Mouse (Mus musculus): ENCODE results near the gene Dock9.

The Dock9 gene

DNA sequence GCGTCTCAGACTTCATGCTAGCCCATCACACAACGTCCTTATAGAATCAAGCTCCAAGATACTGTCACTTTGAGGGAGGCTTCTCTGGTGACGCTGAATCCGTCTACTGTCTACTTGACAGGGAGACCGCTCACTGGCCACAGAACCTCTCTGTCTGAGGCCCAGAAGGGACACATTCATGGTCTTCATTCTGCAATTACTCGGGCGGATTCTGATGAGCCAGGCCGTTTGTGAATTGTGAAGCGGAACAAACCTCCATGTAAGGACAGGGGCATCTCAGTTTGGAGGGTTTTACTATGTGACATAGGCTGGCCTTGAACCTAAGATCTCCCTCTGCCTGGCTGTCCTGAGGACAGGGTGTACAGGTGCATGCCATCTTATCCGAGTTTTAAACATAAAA lies 140.7 kb downstream of the Dock9 start:
- no peaks in the 10 kb centered on the region for H3K4me1 ChIP-seq (replicated peaks; ENCODE audit: low read depth, low read length)
- H3K27me3 ChIP-seq (ENCODE audit: insufficient read depth, low read length): no peaks in the 10 kb centered on the region
- no peaks in the 10 kb centered on the region for H3K9me3 ChIP-seq (ENCODE audit: low read length)
- no peaks in the 10 kb centered on the region for H3K36me3 ChIP-seq (ENCODE audit: insufficient read depth, low read length)
- TF ChIP-seq POU5F1 (IDR thresholded peaks at IDR 0.05; ENCODE audit: borderline replicate concordance, low read length) (no peak), NANOG (IDR thresholded peaks at IDR 0.05; ENCODE audit: borderline replicate concordance, low read length) (no peak), CTCF (conservative IDR thresholded peaks at IDR 0.05; ENCODE audit: low read length) (no peak)
- no peak overlapping the region for H3K4me3 ChIP-seq (replicated peaks; ENCODE audit: low read length)

DNA sequence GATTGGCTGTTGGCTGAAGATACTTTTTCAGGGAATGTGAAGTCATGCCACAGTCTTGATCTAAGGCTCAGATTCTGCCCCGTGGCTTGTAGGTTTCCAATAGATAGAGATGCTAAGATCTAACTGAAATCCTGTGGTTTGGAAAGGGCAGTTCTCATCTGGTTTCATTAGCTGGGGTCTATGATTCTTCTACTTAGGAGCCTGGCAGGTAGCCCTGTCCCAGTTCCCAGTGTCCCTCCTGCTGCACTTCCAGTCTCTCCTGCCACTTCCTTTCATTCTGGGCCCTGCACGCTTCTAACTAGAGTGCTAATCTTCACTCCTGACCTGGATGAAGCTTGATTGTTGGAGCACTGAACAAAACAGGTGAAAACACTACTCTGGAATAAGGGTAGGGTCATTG lies 142.7 kb downstream of the Dock9 start:
- Histone ChIP-seq H3K9me3 (ENCODE audit: low read length) (no peaks in the 10 kb centered on the region), H3K27me3 (ENCODE audit: insufficient read depth, low read length) (no peaks in the 10 kb centered on the region), H3K4me1 (replicated peaks; ENCODE audit: low read depth, low read length) (no peaks in the 10 kb centered on the region), H3K4me3 (replicated peaks; ENCODE audit: low read length) (no peak overlapping the region), H3K36me3 (ENCODE audit: insufficient read depth, low read length) (no peaks in the 10 kb centered on the region)
- TF ChIP-seq NANOG (IDR thresholded peaks at IDR 0.05; ENCODE audit: borderline replicate concordance, low read length) (no peak), POU5F1 (IDR thresholded peaks at IDR 0.05; ENCODE audit: borderline replicate concordance, low read length) (no peak), CTCF (conservative IDR thresholded peaks at IDR 0.05; ENCODE audit: low read length) (no peak)

DNA sequence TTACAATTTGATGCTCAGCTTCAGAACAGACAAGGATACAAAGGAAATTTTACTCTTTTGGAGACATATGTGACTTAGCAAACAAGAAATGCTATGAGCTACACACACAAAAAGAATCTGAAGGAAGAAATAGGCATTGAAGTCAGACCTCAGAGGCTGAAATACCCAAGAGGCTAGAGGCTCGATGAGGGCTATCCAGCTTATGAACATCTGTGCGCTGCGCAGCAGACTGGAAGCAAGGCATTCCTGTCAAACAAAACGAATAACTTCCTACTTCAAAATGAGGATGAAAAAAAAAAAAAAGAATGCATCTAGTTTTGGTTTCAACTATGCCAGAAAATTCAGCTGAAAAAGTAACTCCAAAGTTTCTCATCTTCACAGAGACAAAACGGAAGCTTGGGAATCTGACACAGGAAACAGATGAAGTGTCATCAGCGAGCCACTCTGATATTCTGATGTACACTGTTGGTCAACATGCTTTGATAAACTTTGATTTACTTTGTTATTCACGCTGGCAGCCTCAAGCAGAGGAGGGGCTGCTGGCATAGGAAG lies 143.1 kb downstream of the Dock9 start:
- TF ChIP-seq POU5F1 (IDR thresholded peaks at IDR 0.05; ENCODE audit: borderline replicate concordance, low read length): no peak
- TF ChIP-seq NANOG (IDR thresholded peaks at IDR 0.05; ENCODE audit: borderline replicate concordance, low read length): no peak
- no peak for TF ChIP-seq CTCF (conservative IDR thresholded peaks at IDR 0.05; ENCODE audit: low read length)
- no peaks in the 10 kb centered on the region for H3K36me3 ChIP-seq (ENCODE audit: insufficient read depth, low read length)
- no peaks in the 10 kb centered on the region for H3K9me3 ChIP-seq (ENCODE audit: low read length)
- H3K4me3 ChIP-seq (replicated peaks; ENCODE audit: low read length): no peak overlapping the region
- no peaks in the 10 kb centered on the region for H3K27me3 ChIP-seq (ENCODE audit: insufficient read depth, low read length)
- no peaks in the 10 kb centered on the region for H3K4me1 ChIP-seq (replicated peaks; ENCODE audit: low read depth, low read length)

DNA sequence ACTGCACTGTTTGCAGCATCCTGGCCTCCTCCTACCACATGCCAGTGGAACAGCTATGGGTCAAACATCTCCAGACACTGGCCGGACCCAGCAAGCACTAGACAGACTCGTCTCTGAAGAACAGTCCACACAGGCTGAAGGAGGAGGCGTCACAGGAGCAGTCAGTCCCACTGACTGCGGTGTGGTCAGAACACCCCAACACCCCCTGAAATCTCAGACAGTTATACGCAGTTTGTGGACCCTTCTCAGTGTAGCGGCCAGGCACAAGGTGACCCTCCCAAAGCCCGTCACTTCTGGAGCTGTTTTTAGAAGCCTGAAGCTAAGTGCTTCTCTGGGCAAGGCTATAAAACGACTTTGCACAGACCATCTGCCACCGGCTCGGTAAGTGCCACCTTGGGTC lies 143.9 kb downstream of the Dock9 start:
- no peaks in the 10 kb centered on the region for H3K4me1 ChIP-seq (replicated peaks; ENCODE audit: low read depth, low read length)
- no peaks in the 10 kb centered on the region for H3K9me3 ChIP-seq (ENCODE audit: low read length)
- H3K4me3 ChIP-seq (replicated peaks; ENCODE audit: low read length): no peak overlapping the region
- TF ChIP-seq POU5F1 (IDR thresholded peaks at IDR 0.05; ENCODE audit: borderline replicate concordance, low read length) (no peak), NANOG (IDR thresholded peaks at IDR 0.05; ENCODE audit: borderline replicate concordance, low read length) (no peak), CTCF (conservative IDR thresholded peaks at IDR 0.05; ENCODE audit: low read length) (no peak)
- no peaks in the 10 kb centered on the region for H3K36me3 ChIP-seq (ENCODE audit: insufficient read depth, low read length)
- no peaks in the 10 kb centered on the region for H3K27me3 ChIP-seq (ENCODE audit: insufficient read depth, low read length)

DNA sequence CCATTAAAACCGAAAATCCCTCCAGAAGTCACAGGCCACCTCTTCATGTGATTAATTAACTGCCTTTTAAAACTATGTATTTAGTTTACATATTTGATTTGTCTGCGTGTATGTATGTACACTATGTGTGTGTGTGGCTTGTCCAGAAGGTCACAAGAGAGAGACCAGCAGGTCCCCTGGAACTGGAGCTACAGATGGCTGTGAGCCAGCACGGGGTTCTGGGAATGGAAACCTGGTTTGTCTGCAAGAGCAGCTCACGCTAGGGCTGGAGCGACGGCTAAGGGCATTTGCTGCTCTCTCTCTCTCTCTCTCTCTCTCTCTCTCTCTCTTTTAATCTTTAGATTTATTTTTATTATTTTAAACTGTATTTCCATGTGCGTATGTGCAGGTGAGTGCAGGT lies 144.4 kb downstream of the Dock9 start:
- Histone ChIP-seq H3K36me3 (ENCODE audit: insufficient read depth, low read length) (no peaks in the 10 kb centered on the region), H3K4me3 (replicated peaks; ENCODE audit: low read length) (peak overlapping the region; percentile 32; the same call in 1 of the 2 replicates), H3K4me1 (replicated peaks; ENCODE audit: low read depth, low read length) (no peaks in the 10 kb centered on the region), H3K9me3 (ENCODE audit: low read length) (no peaks in the 10 kb centered on the region), H3K27me3 (ENCODE audit: insufficient read depth, low read length) (no peaks in the 10 kb centered on the region)
- TF ChIP-seq POU5F1 (IDR thresholded peaks at IDR 0.05; ENCODE audit: borderline replicate concordance, low read length) (no peak), CTCF (conservative IDR thresholded peaks at IDR 0.05; ENCODE audit: low read length) (no peak), NANOG (IDR thresholded peaks at IDR 0.05; ENCODE audit: borderline replicate concordance, low read length) (no peak)

DNA sequence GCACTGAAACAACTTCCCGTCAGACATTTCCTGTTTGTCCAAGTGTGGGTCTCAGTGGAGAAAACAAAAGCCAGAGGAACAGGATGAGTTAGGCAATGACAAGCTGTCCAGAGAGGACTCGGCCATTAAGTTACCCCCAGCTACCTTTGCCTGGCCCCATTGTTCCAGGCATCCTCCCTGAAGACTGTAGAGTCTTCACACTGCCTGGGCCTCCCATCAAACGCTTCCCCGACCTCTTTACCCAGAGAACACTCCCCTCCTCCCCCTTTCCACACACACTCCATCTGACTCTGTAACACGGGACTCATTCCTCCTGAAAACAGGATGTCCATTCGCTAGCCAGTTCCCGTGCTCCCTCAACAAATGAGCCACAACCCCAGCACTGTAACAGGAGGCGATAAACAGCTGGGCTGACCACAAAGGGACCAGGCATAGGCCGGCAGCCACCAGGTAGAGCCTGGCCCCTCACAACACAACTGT lies 149.0 kb downstream of the Dock9 start:
- TF ChIP-seq CTCF (conservative IDR thresholded peaks at IDR 0.05; ENCODE audit: low read length) (no peak), NANOG (IDR thresholded peaks at IDR 0.05; ENCODE audit: borderline replicate concordance, low read length) (no peak), POU5F1 (IDR thresholded peaks at IDR 0.05; ENCODE audit: borderline replicate concordance, low read length) (no peak)
- no peaks in the 10 kb centered on the region for H3K4me1 ChIP-seq (replicated peaks; ENCODE audit: low read depth, low read length)
- H3K4me3 ChIP-seq (replicated peaks; ENCODE audit: low read length): no peak overlapping the region
- H3K27me3 ChIP-seq (ENCODE audit: insufficient read depth, low read length): no peaks in the 10 kb centered on the region
- H3K36me3 ChIP-seq (ENCODE audit: insufficient read depth, low read length): no peaks in the 10 kb centered on the region
- no peaks in the 10 kb centered on the region for H3K9me3 ChIP-seq (ENCODE audit: low read length)

DNA sequence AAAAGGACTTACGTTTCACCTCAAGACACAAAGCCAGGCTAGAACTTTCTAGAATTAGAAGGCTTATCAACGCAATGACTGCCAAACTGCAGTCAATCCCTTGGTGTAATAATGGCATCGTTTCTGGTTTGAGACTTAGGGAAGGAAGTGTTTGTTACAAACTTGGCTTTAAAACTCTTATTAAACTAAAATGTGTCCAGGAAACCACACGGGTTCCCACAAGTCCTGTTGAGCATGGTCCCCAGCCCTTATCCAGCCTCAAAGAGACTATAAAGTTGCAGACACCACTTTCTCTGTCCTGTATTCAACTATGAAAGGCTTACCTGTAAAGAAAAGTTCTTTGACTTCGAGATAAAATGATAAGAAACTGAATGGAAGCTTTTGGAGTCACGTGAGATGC lies 149.9 kb downstream of the Dock9 start:
- Histone ChIP-seq H3K4me3 (replicated peaks; ENCODE audit: low read length) (no peak overlapping the region), H3K9me3 (ENCODE audit: low read length) (no peaks in the 10 kb centered on the region), H3K36me3 (ENCODE audit: insufficient read depth, low read length) (no peaks in the 10 kb centered on the region), H3K4me1 (replicated peaks; ENCODE audit: low read depth, low read length) (0 out of 2 replicates have a peak, but pooled peaks cover 5% of the 10 kb centered on the region), H3K27me3 (ENCODE audit: insufficient read depth, low read length) (no peaks in the 10 kb centered on the region)
- no peak for TF ChIP-seq POU5F1 (IDR thresholded peaks at IDR 0.05; ENCODE audit: borderline replicate concordance, low read length)
- no peak for TF ChIP-seq CTCF (conservative IDR thresholded peaks at IDR 0.05; ENCODE audit: low read length)
- no peak for TF ChIP-seq NANOG (IDR thresholded peaks at IDR 0.05; ENCODE audit: borderline replicate concordance, low read length)

DNA sequence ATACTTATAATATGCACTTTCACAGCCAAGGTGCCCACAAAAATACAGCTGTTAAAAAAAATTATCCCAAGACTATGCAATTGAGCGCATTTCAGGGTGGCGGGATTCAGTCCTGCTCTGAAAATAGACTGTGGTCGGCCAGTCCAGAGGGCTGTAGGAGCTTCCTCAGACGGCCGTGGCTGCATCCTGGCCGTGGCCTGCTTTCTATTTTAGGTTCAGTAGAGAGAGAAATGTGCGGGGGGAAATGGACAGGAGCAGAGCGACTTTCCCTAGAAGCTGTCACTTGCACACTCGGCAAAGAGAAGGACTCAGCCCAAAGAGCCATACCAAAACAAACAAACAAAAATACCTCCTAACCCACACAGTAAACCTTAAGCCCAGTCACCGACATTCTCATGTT lies 151.0 kb downstream of the Dock9 start:
- Histone ChIP-seq H3K4me3 (replicated peaks; ENCODE audit: low read length) (no peak overlapping the region), H3K36me3 (ENCODE audit: insufficient read depth, low read length) (no peaks in the 10 kb centered on the region), H3K4me1 (replicated peaks; ENCODE audit: low read depth, low read length) (0 out of 2 replicates have a peak, but pooled peaks cover 6% of the 10 kb centered on the region), H3K27me3 (ENCODE audit: insufficient read depth, low read length) (no peaks in the 10 kb centered on the region), H3K9me3 (ENCODE audit: low read length) (no peaks in the 10 kb centered on the region)
- TF ChIP-seq CTCF (conservative IDR thresholded peaks at IDR 0.05; ENCODE audit: low read length) (no peak), POU5F1 (IDR thresholded peaks at IDR 0.05; ENCODE audit: borderline replicate concordance, low read length) (no peak), NANOG (IDR thresholded peaks at IDR 0.05; ENCODE audit: borderline replicate concordance, low read length) (no peak)

DNA sequence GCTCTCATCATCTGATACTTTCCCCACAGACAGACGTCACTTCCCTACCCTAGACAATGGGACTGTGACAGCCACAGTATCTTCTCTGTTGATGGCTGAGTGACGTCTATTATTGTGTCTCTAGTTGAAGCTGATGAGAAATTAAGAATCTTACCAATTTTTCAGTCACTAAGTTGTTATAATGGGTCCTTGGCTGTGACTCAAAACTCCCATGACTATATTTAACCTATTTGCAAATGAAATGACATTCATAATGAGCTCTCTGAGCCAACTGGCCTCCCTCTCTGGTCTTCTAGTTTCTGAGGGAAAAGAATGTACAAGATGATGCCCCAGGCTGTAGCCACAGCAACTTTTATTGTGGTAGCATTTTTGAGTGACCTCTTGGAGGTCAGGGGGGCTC lies 153.3 kb downstream of the Dock9 start:
- no peak for TF ChIP-seq NANOG (IDR thresholded peaks at IDR 0.05; ENCODE audit: borderline replicate concordance, low read length)
- H3K4me1 ChIP-seq (replicated peaks; ENCODE audit: low read depth, low read length): 0 out of 2 replicates have a peak, but pooled peaks cover 6% of the 10 kb centered on the region

More for the DNA sequence above, 153.3 kb downstream of the Dock9 start:
- Histone ChIP-seq H3K27me3 (ENCODE audit: insufficient read depth, low read length) (no peaks in the 10 kb centered on the region), H3K4me3 (replicated peaks; ENCODE audit: low read length) (no peak overlapping the region), H3K9me3 (ENCODE audit: low read length) (no peaks in the 10 kb centered on the region), H3K36me3 (ENCODE audit: insufficient read depth, low read length) (peaks cover 6% of the 10 kb centered on the region)
